Comparison of ENCODE assay signal across 8 mouse cellular contexts in genomic region chr9:123638668-123639089, GRCm38 (mm10). TPM values are rescaled to one million over a fixed set of nuclear protein-coding genes. Genes with fewer than 3 reads are reported as not detected.
DNase-seq lines count a peak whose midpoint lies in the region; ATAC-seq and TF ChIP-seq lines count a peak whose summit lies in the region.

No protein-coding gene starts in this region.

- no peak overlapping the region for H3K4me3 ChIP-seq in hindbrain, embryonic 11.5 days (ENCODE audit: low read depth, low read length)
- H3K4me3 ChIP-seq in hindbrain, embryonic 12.5 days = no peak overlapping the region
- H3K4me3 ChIP-seq in intestine, postnatal 0 days (ENCODE audit: low read depth, low read length) = no peak overlapping the region
- H3K4me3 ChIP-seq in liver, postnatal 0 days (ENCODE audit: low read depth, low read length) = no peak overlapping the region

- H3K9me3 ChIP-seq in hindbrain, embryonic 11.5 days (ENCODE audit: control insufficient read depth, low read length) = no peaks in the 10 kb centered on the region
- no peaks in the 10 kb centered on the region for H3K9me3 ChIP-seq in hindbrain, embryonic 12.5 days (replicated peaks)
- H3K9me3 ChIP-seq in intestine, postnatal 0 days (ENCODE audit: control insufficient read depth) = no peaks in the 10 kb centered on the region
- no peaks in the 10 kb centered on the region for H3K9me3 ChIP-seq in liver, postnatal 0 days (ENCODE audit: low read length)

- TF ChIP-seq CTCF in intestine, postnatal 0 days (IDR thresholded peaks at IDR 0.05; ENCODE audit: low read depth) = peak; percentile 91
- peak; percentile 78 for TF ChIP-seq CTCF in liver, postnatal 0 days (IDR thresholded peaks at IDR 0.05; ENCODE audit: low read depth)

- no peak overlapping the region for H3K27ac ChIP-seq in hindbrain, embryonic 11.5 days (ENCODE audit: low read depth, low read length)
- no peak overlapping the region for H3K27ac ChIP-seq in hindbrain, embryonic 12.5 days
- no peak overlapping the region for H3K27ac ChIP-seq in intestine, postnatal 0 days (ENCODE audit: low read depth, low read length)
- H3K27ac ChIP-seq in liver, postnatal 0 days (ENCODE audit: low read depth) = no peak overlapping the region

- 96% methylated on average over 1 of the region's 1 CpGs for WGBS in hindbrain, embryonic 11.5 days
- 78% methylated on average over 1 of the region's 1 CpGs for WGBS in hindbrain, embryonic 12.5 days
- 43% methylated on average over 1 of the region's 1 CpGs for whole genome bisulfite sequencing in intestine, postnatal 0 days
- WGBS in liver, postnatal 0 days (ENCODE audit: insufficient replicate concordance) = 36% methylated on average over 1 of the region's 1 CpGs

- DNase-seq in hindbrain, embryonic 11.5 days (ENCODE audit: low spot score) = peak; percentile 36
- peak; percentile 48 for DNase-seq in MEL-GATA-1-ER (ENCODE audit: extremely low read depth, low read depth)
- peak; percentile 59 for DNase-seq in embryo, embryonic 10 days (ENCODE audit: low spot score)
- no peak for DNase-seq in liver, postnatal 0 days
- peak; percentile 11 for DNase-seq in right cerebral cortex, postnatal 4 days
- DNase-seq in gastrocnemius, postnatal 10 days = no peak

- H3K4me1 ChIP-seq in hindbrain, embryonic 11.5 days (replicated peaks; ENCODE audit: control insufficient read depth, insufficient read depth, low read length) = no peaks in the 10 kb centered on the region
- H3K4me1 ChIP-seq in hindbrain, embryonic 12.5 days = no peaks in the 10 kb centered on the region
- no peaks in the 10 kb centered on the region; the same call in 1 of the 2 replicates for H3K4me1 ChIP-seq in intestine, postnatal 0 days (replicated peaks; ENCODE audit: control insufficient read depth, insufficient read depth, low read length)
- no peaks in the 10 kb centered on the region for H3K4me1 ChIP-seq in liver, postnatal 0 days (ENCODE audit: insufficient read depth)

- H3K4me2 ChIP-seq in hindbrain, embryonic 11.5 days (replicated peaks; ENCODE audit: low read depth, low read length) = no peak overlapping the region
- no peak overlapping the region for H3K4me2 ChIP-seq in hindbrain, embryonic 12.5 days (replicated peaks)
- H3K4me2 ChIP-seq in intestine, postnatal 0 days (replicated peaks; ENCODE audit: low read depth) = no peak overlapping the region
- H3K4me2 ChIP-seq in liver, postnatal 0 days (ENCODE audit: low read depth, low read length) = no peak overlapping the region

- no peak for TF ChIP-seq EP300 in liver, postnatal 0 days (IDR thresholded peaks at IDR 0.05; ENCODE audit: low read depth)

- H3K27me3 ChIP-seq in hindbrain, embryonic 11.5 days (ENCODE audit: control insufficient read depth, insufficient read depth, low read length) = no peaks in the 10 kb centered on the region
- no peaks in the 10 kb centered on the region for H3K27me3 ChIP-seq in hindbrain, embryonic 12.5 days
- no peaks in the 10 kb centered on the region for H3K27me3 ChIP-seq in intestine, postnatal 0 days (replicated peaks; ENCODE audit: control insufficient read depth, insufficient read depth, low read length)
- no peaks in the 10 kb centered on the region for H3K27me3 ChIP-seq in liver, postnatal 0 days (ENCODE audit: insufficient read depth, low read length)

- no peaks in the 10 kb centered on the region for H3K36me3 ChIP-seq in hindbrain, embryonic 11.5 days (ENCODE audit: control insufficient read depth, insufficient read depth, low read length)
- H3K36me3 ChIP-seq in hindbrain, embryonic 12.5 days = no peaks in the 10 kb centered on the region
- H3K36me3 ChIP-seq in intestine, postnatal 0 days (ENCODE audit: control insufficient read depth, insufficient read depth) = 0 out of 2 replicates have a peak, but pooled peaks cover 4% of the 10 kb centered on the region
- no peaks in the 10 kb centered on the region for H3K36me3 ChIP-seq in liver, postnatal 0 days (replicated peaks; ENCODE audit: insufficient read depth, low read length)

- no peak for ATAC-seq in hindbrain, embryonic 11.5 days (ENCODE audit: low FRiP score)
- ATAC-seq in hindbrain, embryonic 12.5 days (ENCODE audit: low FRiP score) = no peak
- peak; percentile 84 for ATAC-seq in intestine, postnatal 0 days
- peak; percentile 53; the same call in 1 of the 2 replicates for ATAC-seq in liver, postnatal 0 days

- H3K9ac ChIP-seq in hindbrain, embryonic 11.5 days (ENCODE audit: low read depth, low read length) = no peak overlapping the region
- no peak overlapping the region for H3K9ac ChIP-seq in hindbrain, embryonic 12.5 days
- H3K9ac ChIP-seq in intestine, postnatal 0 days (ENCODE audit: low read depth, low read length) = no peak overlapping the region
- H3K9ac ChIP-seq in liver, postnatal 0 days (replicated peaks) = no peak overlapping the region

RNA-seq across cellular contexts. Expression of gene Slc6a20b, which starts 6.3 kb away (rescaled TPM):
- polyA plus RNA-seq in hindbrain, embryonic 11.5 days (2014; fragmentation: Nextera tagmentation; extraction: Ambion mirVana) = 0.08 and 0.22 TPM in 2 replicates
- 0.27 and 0.38 TPM in 2 replicates for polyA plus RNA-seq in hindbrain, embryonic 12.5 days (2016; fragmentation: Nextera tagmentation; extraction: Ambion mirVana)
- 0.17 and 0.34 TPM in 2 replicates for polyA plus RNA-seq in intestine, postnatal 0 days (2015; fragmentation: Nextera tagmentation; extraction: Ambion mirVana)
- 0.09 and 0.16 TPM in 2 replicates for polyA plus RNA-seq in liver, postnatal 0 days (2015; fragmentation: Nextera tagmentation; extraction: Ambion mirVana)
- total RNA-seq in gastrocnemius, postnatal 10 days (2021) = not detected

RNA-seq across cellular contexts. Expression of gene Ccr9, which starts 39.6 kb away (rescaled TPM):
- polyA plus RNA-seq in hindbrain, embryonic 11.5 days (2014; fragmentation: Nextera tagmentation; extraction: Ambion mirVana) = 0.06 and 0.09 TPM in 2 replicates
- 0.25 and 0.29 TPM in 2 replicates for polyA plus RNA-seq in hindbrain, embryonic 12.5 days (2016; fragmentation: Nextera tagmentation; extraction: Ambion mirVana)
- polyA plus RNA-seq in intestine, postnatal 0 days (2015; fragmentation: Nextera tagmentation; extraction: Ambion mirVana) = 0.50 and 0.61 TPM in 2 replicates
- 0.19 and 0.23 TPM in 2 replicates for polyA plus RNA-seq in liver, postnatal 0 days (2015; fragmentation: Nextera tagmentation; extraction: Ambion mirVana)
- under 1 TPM; 0.09 to 0.11 TPM for total RNA-seq in gastrocnemius, postnatal 10 days (2021)

RNA-seq across cellular contexts. Expression of gene Slc6a20a, which starts 40.0 kb away (rescaled TPM):
- 0.95 and 1.5 TPM in 2 replicates for polyA plus RNA-seq in hindbrain, embryonic 11.5 days (2014; fragmentation: Nextera tagmentation; extraction: Ambion mirVana)
- polyA plus RNA-seq in hindbrain, embryonic 12.5 days (2016; fragmentation: Nextera tagmentation; extraction: Ambion mirVana) = 1.5 and 1.6 TPM in 2 replicates
- polyA plus RNA-seq in intestine, postnatal 0 days (2015; fragmentation: Nextera tagmentation; extraction: Ambion mirVana) = 20.3 and 23.3 TPM in 2 replicates
- polyA plus RNA-seq in liver, postnatal 0 days (2015; fragmentation: Nextera tagmentation; extraction: Ambion mirVana) = 2.3 and 2.4 TPM in 2 replicates
- total RNA-seq in gastrocnemius, postnatal 10 days (2021) = under 1 TPM in 1 of 2 experiments, not detected in 1; 0.20 TPM

Comparison
In these comparisons a context has a peak if more than half of its experiments do, and no peak if none do; other contexts are left out.
1. ATAC-seq: peak in intestine, postnatal 0 days (single experiment) and liver, postnatal 0 days (single experiment); none in hindbrain, embryonic 11.5 days (single experiment) and hindbrain, embryonic 12.5 days (single experiment).
2. DNase-seq: peak in hindbrain, embryonic 11.5 days (single experiment), MEL-GATA-1-ER (single experiment), embryo, embryonic 10 days (single experiment) and right cerebral cortex, postnatal 4 days (single experiment); none in liver, postnatal 0 days (single experiment) and gastrocnemius, postnatal 10 days (single experiment).